Mouse (Mus musculus): ENCODE measurements around the gene Recql5.

DNA sequence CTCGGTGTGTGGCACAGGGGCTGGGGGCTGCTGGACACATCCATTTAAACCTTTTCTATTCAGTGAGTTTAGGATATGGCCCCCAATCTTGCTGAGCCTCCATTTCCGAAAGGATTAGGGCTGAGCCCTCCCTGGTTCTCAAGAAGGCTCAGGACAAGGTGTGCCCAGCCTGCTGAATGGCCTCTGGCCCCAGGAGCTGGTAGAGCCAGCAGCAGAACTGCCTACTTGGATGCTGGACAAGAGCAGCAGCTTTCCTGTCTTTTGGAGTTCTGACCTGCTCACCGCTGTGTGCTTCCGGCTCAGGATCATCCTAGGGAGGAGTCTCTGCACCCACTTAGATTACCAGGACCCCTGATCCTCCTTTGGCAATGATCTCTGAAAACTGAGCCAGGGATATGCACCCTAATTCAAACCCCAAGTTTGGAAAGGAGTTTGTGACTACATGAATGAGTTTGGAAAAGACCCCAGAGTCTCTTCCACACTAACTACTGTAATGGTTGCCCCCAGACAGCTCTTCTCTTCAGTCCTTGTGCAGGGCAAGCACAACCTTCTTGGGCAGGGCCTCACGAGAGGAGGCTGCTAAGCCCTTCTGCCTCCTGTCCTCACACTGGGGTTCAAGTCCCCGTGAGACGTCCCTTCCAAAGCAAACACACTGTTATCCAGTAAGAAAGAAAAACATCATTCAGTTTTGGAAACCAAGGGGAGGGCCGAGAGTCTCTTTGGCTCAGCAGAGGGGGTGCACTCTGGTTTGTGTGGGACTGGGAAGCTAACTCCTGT is 32.5 kb downstream of the Recql5 start:
- no peak for TF ChIP-seq CTCF (IDR thresholded peaks at IDR 0.05)
- no peak; the same call in 1 of the 2 replicates for TF ChIP-seq POLR2A (IDR thresholded peaks at IDR 0.05; ENCODE audit: insufficient read depth, low read depth, low read length)
- no peak for TF ChIP-seq EP300 (IDR thresholded peaks at IDR 0.05; ENCODE audit: insufficient read depth, low read depth, low read length)

Measured in heart, adult 2 months (tissue).